Mouse (Mus musculus): ENCODE results near the gene Tnr. TPM values are rescaled to one million over a fixed set of nuclear protein-coding genes. Genes with fewer than 3 reads are reported as not detected.

Tnr gene
- polyA plus RNA-seq, 1 experiment = 0.03 TPM

DNA sequence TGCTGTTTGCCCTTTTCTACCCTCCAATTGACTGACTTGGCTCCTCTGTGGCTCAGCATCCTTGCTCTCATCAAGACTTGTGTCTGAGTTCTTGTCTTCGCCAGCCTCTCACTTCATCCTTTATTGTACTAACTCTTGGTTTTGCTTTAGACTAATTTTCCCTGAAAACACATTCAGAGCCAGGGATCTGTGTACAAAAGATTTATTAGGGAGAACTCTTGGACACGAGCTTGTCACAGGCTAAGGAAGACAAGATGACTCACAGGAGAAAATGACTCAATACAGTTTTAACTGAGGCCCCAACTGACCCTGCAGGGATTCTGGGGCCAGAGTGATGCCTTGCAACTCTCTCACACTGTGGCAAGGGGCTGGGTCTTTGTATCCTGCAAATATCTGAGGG, 241.3 kb downstream of the Tnr start:
- 60% methylated on average over 2 of the region's 2 CpGs for WGBS
- H3K4me1 ChIP-seq (ENCODE audit: control insufficient read depth, insufficient read depth, low read length) = no peaks in the 10 kb centered on the region
- H3K27me3 ChIP-seq (replicated peaks; ENCODE audit: control insufficient read depth, insufficient read depth, low read length) = no peaks in the 10 kb centered on the region
- H3K36me3 ChIP-seq (ENCODE audit: control insufficient read depth, insufficient read depth, low read length) = no peaks in the 10 kb centered on the region
- H3K27ac ChIP-seq (ENCODE audit: insufficient read depth, low read depth, low read length) = no peak overlapping the region
- H3K4me3 ChIP-seq (ENCODE audit: insufficient read depth, low read depth, low read length) = no peak overlapping the region
- TF ChIP-seq CTCF (conservative IDR thresholded peaks at IDR 0.05; ENCODE audit: insufficient read depth, insufficient read length, low read depth, low read length) (no peak), POLR2A (IDR thresholded peaks at IDR 0.05; ENCODE audit: low read depth, low read length) (no peak)
- DNase-seq = no peak

DNA sequence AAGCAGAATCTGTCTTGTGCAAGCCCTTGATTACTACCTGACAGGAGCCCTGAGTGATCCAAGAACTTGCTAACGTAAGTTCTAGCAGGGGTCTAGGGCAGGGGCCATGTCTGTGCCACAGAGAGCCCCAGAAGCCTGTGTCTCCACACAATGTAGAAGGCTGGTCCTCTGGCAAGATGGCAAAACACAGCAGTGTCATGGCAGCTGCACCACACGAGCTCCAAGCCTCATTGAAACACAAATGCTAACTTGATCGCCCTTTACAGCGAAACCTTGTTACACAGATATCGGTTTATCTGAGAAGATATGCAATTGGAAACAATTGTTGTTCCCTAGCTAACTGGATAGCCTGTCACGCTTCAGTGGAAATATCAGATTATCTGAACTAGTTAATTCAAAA, 246.4 kb downstream of the Tnr start:
- no peaks in the 10 kb centered on the region for H3K27me3 ChIP-seq (replicated peaks; ENCODE audit: control insufficient read depth, insufficient read depth, low read length)
- no peak overlapping the region for H3K27ac ChIP-seq (ENCODE audit: insufficient read depth, low read depth, low read length)
- no peak for DNase-seq
- 68% methylated on average over 6 of the region's 6 CpGs for WGBS
- H3K4me1 ChIP-seq (ENCODE audit: control insufficient read depth, insufficient read depth, low read length) = no peaks in the 10 kb centered on the region
- TF ChIP-seq CTCF (conservative IDR thresholded peaks at IDR 0.05; ENCODE audit: insufficient read depth, insufficient read length, low read depth, low read length) (no peak), POLR2A (IDR thresholded peaks at IDR 0.05; ENCODE audit: low read depth, low read length) (no peak)
- no peaks in the 10 kb centered on the region for H3K36me3 ChIP-seq (ENCODE audit: control insufficient read depth, insufficient read depth, low read length)
- no peak overlapping the region for H3K4me3 ChIP-seq (ENCODE audit: insufficient read depth, low read depth, low read length)

DNA sequence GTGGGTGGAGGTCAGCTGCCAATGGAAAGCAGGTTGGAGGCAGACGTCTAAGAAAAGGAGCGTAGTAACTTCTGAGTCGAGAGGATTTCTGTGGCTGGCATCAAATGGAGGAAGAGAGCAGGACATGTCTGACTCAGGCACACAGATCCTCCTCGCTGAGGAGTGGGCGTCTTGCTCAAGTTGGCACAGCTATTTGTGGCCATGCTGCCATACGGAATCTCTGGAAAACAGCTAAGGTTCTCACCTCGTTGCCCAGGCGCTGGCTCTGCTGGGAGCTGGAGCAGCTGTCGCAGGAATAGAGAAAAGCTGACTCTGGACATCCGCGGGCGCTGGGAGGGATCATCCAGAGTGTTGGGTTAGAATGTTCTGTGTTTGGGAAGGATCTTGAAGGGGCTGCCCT, 250.1 kb downstream of the Tnr start:
- Histone ChIP-seq H3K27me3 (replicated peaks; ENCODE audit: control insufficient read depth, insufficient read depth, low read length) (no peaks in the 10 kb centered on the region), H3K27ac (ENCODE audit: insufficient read depth, low read depth, low read length) (no peak overlapping the region), H3K4me3 (ENCODE audit: insufficient read depth, low read depth, low read length) (no peak overlapping the region), H3K4me1 (ENCODE audit: control insufficient read depth, insufficient read depth, low read length) (no peaks in the 10 kb centered on the region), H3K36me3 (ENCODE audit: control insufficient read depth, insufficient read depth, low read length) (no peaks in the 10 kb centered on the region)
- 74% methylated on average over 12 of the region's 12 CpGs for WGBS
- TF ChIP-seq POLR2A (IDR thresholded peaks at IDR 0.05; ENCODE audit: low read depth, low read length) (no peak), CTCF (conservative IDR thresholded peaks at IDR 0.05; ENCODE audit: insufficient read depth, insufficient read length, low read depth, low read length) (no peak)
- DNase-seq = no peak

DNA sequence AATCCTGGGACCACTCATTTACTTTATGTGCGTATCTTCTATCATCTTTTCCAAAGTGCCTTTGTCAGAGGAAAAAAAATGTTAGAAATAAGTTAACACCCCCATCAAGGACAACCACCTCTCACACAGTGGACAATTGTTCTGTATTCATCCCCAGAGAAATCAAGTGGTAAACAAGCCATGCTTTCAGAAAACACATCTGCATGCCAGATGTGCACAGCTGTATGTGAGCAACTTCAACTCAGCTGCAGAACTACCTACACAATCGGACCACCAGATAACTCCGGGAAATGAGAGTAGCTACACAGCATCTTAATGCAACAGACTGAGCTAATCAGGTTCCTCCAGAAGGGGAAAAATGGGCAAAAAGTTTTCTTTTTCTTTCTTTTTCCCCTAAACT, 251.6 kb downstream of the Tnr start:
- Histone ChIP-seq H3K27ac (ENCODE audit: insufficient read depth, low read depth, low read length) (no peak overlapping the region), H3K4me1 (ENCODE audit: control insufficient read depth, insufficient read depth, low read length) (no peaks in the 10 kb centered on the region), H3K4me3 (ENCODE audit: insufficient read depth, low read depth, low read length) (no peak overlapping the region), H3K27me3 (replicated peaks; ENCODE audit: control insufficient read depth, insufficient read depth, low read length) (no peaks in the 10 kb centered on the region), H3K36me3 (ENCODE audit: control insufficient read depth, insufficient read depth, low read length) (no peaks in the 10 kb centered on the region)
- 78% methylated on average over 3 of the region's 3 CpGs for whole genome bisulfite sequencing
- no peak for TF ChIP-seq POLR2A (IDR thresholded peaks at IDR 0.05; ENCODE audit: low read depth, low read length)
- TF ChIP-seq CTCF (conservative IDR thresholded peaks at IDR 0.05; ENCODE audit: insufficient read depth, insufficient read length, low read depth, low read length) = no peak
- no peak for DNase-seq

DNA sequence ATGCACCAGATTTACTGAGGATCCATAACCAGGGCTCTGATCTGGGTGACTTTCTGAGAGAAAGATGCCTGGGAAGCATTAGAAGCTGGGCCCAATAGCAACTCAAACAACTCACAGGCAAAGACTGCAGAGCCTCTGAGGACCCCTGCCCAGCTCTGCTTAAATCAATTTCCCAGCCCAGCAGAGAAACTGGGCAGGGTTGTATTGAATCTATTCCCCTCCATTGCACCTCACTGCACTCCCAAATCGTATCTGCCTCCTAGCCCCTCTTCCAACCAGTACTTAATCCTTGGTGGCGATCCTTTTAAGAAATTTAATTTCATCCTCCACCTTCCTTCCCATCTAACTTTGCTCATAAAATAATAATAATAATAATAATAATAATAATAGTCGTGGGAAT, 253.5 kb downstream of the Tnr start:
- H3K36me3 ChIP-seq (ENCODE audit: control insufficient read depth, insufficient read depth, low read length) = no peaks in the 10 kb centered on the region
- TF ChIP-seq POLR2A (IDR thresholded peaks at IDR 0.05; ENCODE audit: low read depth, low read length) (no peak), CTCF (conservative IDR thresholded peaks at IDR 0.05; ENCODE audit: insufficient read depth, insufficient read length, low read depth, low read length) (no peak)
- H3K4me3 ChIP-seq (ENCODE audit: insufficient read depth, low read depth, low read length) = no peak overlapping the region
- no peaks in the 10 kb centered on the region for H3K27me3 ChIP-seq (replicated peaks; ENCODE audit: control insufficient read depth, insufficient read depth, low read length)
- H3K4me1 ChIP-seq (ENCODE audit: control insufficient read depth, insufficient read depth, low read length) = no peaks in the 10 kb centered on the region
- WGBS = 67% methylated on average over 3 of the region's 3 CpGs
- DNase-seq = no peak
- H3K27ac ChIP-seq (ENCODE audit: insufficient read depth, low read depth, low read length) = no peak overlapping the region

DNA sequence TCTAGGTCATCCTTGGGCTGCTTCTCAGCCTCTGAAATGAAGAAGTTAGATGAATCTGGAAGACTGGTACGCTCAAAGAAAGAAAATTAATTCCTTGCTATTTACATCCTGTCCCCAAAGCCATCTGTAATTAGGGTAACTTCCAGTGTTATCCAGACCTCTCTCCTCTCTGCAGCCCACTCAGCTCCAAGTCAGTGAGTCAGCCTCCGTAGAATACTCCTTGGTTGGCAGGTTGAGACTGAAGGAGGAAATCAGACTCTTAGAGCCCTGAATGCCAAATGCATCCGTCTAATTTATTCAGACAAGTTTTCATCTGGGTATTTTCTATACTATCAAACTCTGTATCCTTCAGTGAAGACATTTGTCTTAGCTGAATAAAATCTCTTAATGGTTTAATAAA, 255.9 kb downstream of the Tnr start:
- Histone ChIP-seq H3K4me1 (ENCODE audit: control insufficient read depth, insufficient read depth, low read length) (no peaks in the 10 kb centered on the region), H3K4me3 (ENCODE audit: insufficient read depth, low read depth, low read length) (no peak overlapping the region), H3K27ac (ENCODE audit: insufficient read depth, low read depth, low read length) (no peak overlapping the region), H3K27me3 (replicated peaks; ENCODE audit: control insufficient read depth, insufficient read depth, low read length) (no peaks in the 10 kb centered on the region), H3K36me3 (ENCODE audit: control insufficient read depth, insufficient read depth, low read length) (no peaks in the 10 kb centered on the region)
- 83% methylated on average over 3 of the region's 3 CpGs for WGBS
- TF ChIP-seq CTCF (conservative IDR thresholded peaks at IDR 0.05; ENCODE audit: insufficient read depth, insufficient read length, low read depth, low read length) = no peak
- TF ChIP-seq POLR2A (IDR thresholded peaks at IDR 0.05; ENCODE audit: low read depth, low read length) = no peak
- DNase-seq = no peak

DNA sequence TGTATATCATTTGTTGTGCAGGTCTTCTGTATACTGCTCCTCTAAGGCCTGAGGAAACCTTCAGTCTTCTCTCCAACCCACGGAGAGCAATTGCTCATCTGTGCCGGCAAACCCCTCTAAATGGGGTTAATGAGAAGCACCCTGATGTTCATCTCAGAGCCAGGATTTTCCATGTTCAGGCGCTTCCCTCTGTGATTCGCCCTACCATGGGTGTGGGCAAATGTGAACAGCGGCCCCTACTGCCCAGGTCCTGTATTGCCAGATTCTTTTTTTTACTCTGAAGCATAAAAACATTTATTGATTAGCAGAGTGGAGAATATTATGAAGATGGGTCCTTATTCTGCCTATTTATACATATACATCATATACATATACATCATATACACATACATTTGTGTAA, 260.3 kb downstream of the Tnr start:
- Histone ChIP-seq H3K4me3 (ENCODE audit: insufficient read depth, low read depth, low read length) (no peak overlapping the region), H3K27me3 (replicated peaks; ENCODE audit: control insufficient read depth, insufficient read depth, low read length) (no peaks in the 10 kb centered on the region), H3K36me3 (ENCODE audit: control insufficient read depth, insufficient read depth, low read length) (no peaks in the 10 kb centered on the region), H3K27ac (ENCODE audit: insufficient read depth, low read depth, low read length) (no peak overlapping the region), H3K4me1 (ENCODE audit: control insufficient read depth, insufficient read depth, low read length) (no peaks in the 10 kb centered on the region)
- WGBS = 24% methylated on average over 5 of the region's 5 CpGs
- DNase-seq = peak; percentile 28
- TF ChIP-seq CTCF (conservative IDR thresholded peaks at IDR 0.05; ENCODE audit: insufficient read depth, insufficient read length, low read depth, low read length) = peak; percentile 62
- no peak for TF ChIP-seq POLR2A (IDR thresholded peaks at IDR 0.05; ENCODE audit: low read depth, low read length)

DNA sequence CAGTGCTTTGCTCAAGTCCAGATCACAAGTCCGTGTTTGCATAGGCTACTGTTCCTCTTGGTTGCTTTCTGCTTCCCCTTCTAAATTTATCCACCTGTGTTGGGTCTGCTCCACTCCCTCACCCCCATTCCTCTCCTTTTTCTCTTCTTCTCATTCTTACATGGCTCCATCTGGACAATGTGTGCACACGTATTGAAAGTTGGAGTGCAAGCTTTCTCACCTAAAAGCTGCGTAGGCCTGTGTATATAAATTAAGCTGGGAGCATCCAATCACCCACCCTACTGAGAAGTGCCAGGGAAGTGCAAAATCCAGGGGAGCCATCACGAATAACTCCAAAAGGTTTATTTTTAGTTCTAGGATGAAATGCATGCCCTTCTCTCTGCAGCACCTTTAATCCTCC, 264.7 kb downstream of the Tnr start:
- no peaks in the 10 kb centered on the region for H3K4me1 ChIP-seq (ENCODE audit: control insufficient read depth, insufficient read depth, low read length)
- H3K4me3 ChIP-seq (ENCODE audit: insufficient read depth, low read depth, low read length) = no peak overlapping the region
- no peaks in the 10 kb centered on the region for H3K27me3 ChIP-seq (replicated peaks; ENCODE audit: control insufficient read depth, insufficient read depth, low read length)
- no peak overlapping the region for H3K27ac ChIP-seq (ENCODE audit: insufficient read depth, low read depth, low read length)
- no peak for DNase-seq
- H3K36me3 ChIP-seq (ENCODE audit: control insufficient read depth, insufficient read depth, low read length) = no peaks in the 10 kb centered on the region
- TF ChIP-seq POLR2A (IDR thresholded peaks at IDR 0.05; ENCODE audit: low read depth, low read length) (no peak), CTCF (conservative IDR thresholded peaks at IDR 0.05; ENCODE audit: insufficient read depth, insufficient read length, low read depth, low read length) (no peak)
- 81% methylated on average over 4 of the region's 4 CpGs for WGBS
